Mouse (Mus musculus): ENCODE data around the gene Rasgrf2. TPM values are rescaled to one million over a fixed set of nuclear protein-coding genes. Genes with fewer than 3 reads are reported as not detected.

The Rasgrf2 gene
- polyA plus RNA-seq (2015; fragmentation: Nextera tagmentation; extraction: Ambion mirVana), result 14.2 and 15.6 TPM in 2 replicates

GRCm38 (mm10) chr13:92131384-92132150 lies at the start of gene Rasgrf2:
Gene Rasgrf2 (minus strand): TSS chr13:92131656.

GRCm38 (mm10) chr13:91876741-91877349 lies 254.6 kb downstream of the Rasgrf2 start, which contains the start of gene Ckmt2:
Gene Ckmt2 (minus strand): TSS chr13:91876885.

Other genes starting within 250 kb of the Rasgrf2 start
- 0.25 and 0.54 TPM in 2 replicates for gene Gm20379, start 174.3 kb upstream of the Rasgrf2 start, polyA plus RNA-seq (2015; fragmentation: Nextera tagmentation; extraction: Ambion mirVana)
- gene Dhfr, start 223.1 kb upstream of the Rasgrf2 start, polyA plus RNA-seq (2015; fragmentation: Nextera tagmentation; extraction: Ambion mirVana), result 2.7 and 3.3 TPM in 2 replicates
- gene Msh3, start 223.3 kb upstream of the Rasgrf2 start, polyA plus RNA-seq (2015; fragmentation: Nextera tagmentation; extraction: Ambion mirVana), result 17.7 and 18.1 TPM in 2 replicates